Mouse (Mus musculus): Measurements from ENCODE around the gene Ppp1r12a.
A peak's percentile ranks its signal among the peaks of the same experiment; 100 is the strongest.

Ppp1r12a gene

DNA sequence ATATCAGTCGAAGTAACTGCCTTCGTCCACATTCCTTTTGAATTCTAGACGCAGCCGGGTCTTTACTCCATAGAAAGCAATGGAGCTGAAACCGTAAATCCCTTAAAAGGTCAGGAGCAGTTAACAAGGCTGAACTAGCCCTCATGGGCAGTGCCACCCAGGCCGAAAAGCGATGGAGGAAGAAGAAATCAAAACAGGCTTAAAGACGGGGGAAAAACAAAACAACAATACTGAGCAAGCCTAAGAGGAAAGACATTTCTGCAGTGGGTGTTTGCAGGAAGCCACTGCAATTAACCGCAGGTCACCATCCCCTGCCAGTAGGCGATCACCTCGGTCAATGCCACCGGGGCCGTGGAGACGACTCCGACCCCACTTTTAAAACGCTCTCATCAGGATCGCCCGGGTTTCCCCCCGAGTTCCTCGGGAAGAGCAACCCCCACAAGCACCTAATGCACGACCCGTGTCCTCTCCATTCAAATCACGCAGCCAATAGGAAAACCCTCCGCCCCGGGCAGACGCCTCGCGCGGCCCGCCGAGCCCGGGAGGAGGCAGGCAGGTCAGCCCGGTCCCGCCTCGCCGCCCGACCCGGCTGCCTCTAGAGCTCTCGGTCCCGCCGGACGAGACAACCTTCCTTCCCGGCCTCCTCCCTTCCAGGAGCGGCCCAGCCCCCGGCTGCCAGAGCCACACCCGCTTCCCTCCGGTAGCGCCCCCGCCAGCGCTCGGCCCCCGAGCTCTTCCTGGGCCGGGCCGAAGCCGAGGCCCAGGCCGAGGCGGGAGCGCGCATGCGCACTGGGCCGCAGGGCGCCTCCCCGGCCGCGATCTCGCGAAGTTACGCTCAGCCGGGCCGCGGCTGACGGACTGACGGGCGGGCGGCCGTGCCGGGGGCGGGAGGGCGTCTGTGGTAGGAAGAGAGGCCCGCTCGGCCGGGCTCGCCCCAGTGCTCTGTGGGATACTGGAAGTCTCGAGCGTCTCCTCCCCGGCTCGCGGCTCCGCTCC, at the start of gene Ppp1r12a:
Gene Ppp1r12a (plus strand): TSS at position 933 of the 996 bp plus-strand sequence.
- peak; percentile 81 for DNase-seq (ENCODE audit: low read depth, low spot score)

DNA sequence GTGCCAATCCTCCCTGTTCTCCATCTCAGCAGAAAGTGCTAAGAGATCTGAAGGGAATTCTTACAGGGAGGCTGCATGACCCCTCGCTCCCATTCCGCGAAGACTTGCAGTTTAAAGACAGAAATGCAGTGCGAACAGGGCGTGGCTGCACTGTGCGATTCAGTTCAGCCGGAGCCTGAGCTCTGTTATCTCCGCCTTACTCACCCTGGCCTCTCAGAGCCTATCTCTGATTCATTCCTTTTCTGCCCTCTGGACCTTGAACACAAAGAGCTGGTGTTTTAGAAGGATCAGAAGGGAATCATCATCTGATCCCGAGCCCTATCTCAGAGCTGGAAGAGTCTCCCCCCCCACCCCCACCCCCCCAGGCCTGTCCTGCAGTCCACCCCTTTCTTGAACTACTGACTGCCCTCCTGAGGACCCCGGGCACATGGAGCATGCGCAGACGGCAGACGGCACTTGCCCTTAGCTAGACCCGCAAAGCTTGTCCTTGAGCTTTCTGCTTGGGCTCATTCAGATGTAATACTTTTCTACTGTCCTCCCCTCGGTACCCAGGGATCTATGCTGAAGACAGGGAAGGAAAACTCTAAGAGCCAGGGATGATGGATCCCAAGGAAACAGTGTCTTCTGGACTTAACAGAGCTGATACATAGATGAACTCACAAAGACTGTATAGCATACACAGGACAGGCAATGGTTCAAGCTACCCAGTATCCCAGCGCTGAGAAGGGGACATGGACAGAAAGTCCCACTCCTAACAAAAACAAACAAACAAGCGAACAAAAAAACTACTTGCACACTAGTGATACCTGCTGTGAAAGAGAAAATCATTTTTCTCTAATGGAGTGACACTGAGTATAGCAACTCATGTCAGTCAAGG, 48.4 kb upstream of the Ppp1r12a start:
- peak; percentile 31 for DNase-seq (ENCODE audit: low read depth, low spot score)

DNA sequence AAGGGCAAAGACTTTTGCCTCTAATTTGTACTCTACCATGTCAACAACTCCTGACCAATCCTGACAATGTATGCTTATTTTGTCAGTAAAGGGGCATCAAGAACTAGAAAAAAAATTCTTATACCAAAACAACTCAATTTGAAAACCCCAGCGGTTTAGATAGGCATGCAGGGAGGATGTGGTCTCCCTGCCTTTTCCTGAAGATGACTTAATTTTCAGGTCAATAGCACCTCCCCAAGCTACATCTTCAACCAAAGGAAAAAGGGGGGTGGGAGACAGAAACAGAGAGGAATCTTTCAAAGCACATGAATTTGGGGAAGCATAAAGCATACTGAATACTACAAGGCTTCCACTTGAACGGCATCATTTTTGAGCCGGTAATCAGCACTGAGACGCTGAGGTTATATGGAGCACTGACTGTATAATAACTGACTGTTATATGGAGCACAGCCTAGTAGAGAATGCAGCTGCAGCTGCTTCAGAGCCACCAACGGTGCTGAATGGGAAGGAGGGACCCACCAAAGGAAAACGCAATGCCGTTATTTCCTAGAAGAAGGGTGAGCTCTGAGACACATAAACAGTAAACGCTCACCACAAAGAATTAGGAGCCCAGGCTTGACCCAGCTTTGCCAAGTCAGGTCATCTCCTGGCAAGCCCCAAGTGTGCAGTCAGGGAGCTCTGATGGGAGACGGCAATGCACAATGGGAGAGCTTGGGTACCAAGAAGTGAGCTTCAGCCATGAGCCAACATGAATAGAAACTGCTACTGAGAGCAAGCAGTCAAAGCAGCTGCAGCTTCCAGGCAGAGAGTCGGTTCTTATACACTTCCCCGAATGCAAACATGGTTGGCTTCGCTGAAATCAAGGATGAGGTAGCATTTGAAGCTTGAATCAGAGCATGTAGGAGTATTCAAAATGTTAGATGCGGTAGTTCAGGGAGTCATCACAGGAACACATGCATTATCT, 43.5 kb upstream of the Ppp1r12a start:
- DNase-seq (ENCODE audit: low read depth, low spot score): no peak

DNA sequence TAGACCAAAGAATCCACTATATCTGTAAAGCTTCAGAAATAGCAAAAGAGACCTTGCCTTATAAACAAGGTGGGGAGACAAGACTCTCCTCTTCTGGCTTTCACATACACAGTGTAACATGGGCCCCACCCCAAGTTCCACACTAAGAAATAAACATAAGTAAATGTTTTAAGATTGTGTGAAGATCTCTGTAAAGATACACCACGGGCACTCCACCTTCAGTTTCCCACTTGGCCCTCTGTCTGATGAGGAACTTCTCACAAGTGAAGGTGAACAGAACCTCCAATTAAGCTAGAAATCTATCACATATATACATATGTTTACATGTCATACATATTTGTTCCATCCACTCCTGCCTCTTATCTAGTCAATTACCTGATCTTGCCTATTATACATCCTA, 42.6 kb upstream of the Ppp1r12a start:
- no peak for DNase-seq (ENCODE audit: low read depth, low spot score)

DNA sequence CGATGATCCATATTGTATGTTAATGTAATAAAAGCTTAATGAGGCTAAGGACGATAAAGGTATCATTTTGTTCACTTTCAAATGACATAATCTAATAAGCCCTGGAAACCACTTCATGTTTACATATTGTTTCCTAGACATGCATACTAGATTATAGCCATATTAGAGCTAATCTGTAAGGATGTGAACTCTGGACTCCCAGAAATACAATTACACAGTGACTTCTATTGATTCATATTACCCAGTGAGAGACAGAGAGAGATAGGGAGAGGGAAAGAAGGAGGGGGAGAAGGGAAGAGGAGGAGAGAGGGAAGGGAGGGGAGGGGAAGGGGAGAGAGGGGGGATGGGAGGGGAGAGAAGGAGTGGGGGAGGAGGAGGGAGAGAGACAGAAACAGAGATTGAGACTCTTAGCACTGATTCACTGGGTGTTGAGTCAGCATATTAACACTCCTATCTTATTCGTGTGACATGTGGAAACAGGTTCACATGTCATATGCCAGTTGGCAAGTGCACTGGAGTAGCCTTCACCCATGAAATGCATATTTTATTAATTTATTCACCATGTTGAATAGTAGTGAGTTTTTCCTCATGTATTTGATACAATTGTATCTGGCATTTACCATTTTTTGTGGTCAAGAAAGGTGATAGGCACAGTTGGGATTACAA, 36.9 kb upstream of the Ppp1r12a start:
- DNase-seq (ENCODE audit: low read depth, low spot score): no peak

DNA sequence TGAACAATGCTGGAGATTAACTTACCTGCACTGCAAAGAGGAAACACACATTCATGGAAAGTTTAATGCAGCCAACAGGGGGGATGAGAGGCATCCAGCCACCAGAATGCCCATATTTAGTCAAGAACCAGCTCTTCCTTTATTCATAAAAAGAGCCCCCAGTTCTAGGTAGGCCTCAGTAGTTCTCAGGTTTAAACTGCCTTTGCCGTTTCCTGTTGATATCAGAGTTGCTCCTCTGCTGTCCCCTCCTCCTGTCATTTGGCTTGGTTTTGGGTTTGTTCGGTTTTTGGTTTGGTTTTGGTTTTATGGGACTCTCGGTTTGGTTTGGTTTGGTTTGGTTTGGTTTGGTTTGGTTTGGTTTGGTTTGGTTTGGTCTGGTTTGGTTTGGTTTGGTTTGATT, 32.8 kb upstream of the Ppp1r12a start:
- DNase-seq (ENCODE audit: low read depth, low spot score): no peak

DNA sequence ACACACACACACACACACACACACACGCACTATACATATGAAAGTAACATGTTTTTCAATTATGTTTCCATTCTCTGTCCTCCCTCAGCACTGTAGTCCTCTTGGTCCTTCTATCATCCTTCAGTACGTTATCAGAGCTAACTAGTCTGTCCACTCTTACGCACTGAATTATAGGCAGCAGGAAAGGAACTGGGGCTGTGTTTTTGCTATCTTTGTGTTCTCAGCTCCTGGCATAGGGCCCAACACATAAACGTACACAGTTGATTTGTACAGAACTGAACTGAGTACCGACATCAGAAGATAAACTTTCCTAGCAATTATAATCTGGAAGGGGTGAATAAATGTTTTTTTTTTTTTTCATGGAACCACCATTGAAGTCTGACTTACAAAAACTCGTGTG, 30.1 kb upstream of the Ppp1r12a start:
- DNase-seq (ENCODE audit: low read depth, low spot score): no peak

DNA sequence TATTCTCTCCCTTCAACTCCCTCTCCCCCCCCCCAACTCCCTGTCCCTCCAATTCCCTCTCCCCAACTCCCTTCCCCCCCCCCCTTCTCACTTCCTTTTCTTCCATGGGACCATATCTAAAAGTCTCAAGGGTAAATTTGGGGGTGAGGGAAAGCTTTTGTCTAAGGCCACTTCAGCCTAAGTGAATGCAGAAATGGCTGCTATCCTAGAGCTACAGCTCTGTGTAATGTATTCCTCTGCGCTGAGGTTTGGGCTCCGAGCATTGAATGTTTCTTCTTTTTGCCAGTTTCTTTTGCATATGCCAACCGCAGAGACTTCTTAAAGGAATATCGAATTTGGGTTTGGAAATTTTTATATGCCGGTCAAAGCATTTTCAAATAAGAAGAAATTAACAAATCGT, 28.7 kb upstream of the Ppp1r12a start:
- DNase-seq (ENCODE audit: low read depth, low spot score): no peak

DNA sequence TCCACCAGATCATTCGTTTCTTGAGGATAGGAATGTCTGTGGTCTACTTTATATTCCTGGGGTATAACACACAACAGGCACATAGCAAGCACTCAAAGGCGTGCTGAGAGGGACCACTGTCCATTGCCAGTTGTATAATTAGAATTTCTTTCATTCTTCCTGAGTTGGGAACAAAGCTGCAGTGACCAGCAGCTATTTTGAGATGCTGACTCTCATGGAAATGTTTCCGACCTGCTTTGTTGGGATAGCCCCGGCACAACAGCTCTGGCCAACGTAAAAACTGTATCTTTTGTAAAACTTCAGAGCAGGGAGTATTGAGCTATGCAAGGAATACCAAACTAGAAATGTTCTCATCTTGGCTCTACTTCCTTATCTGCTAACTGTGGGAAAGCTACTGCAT, 28.2 kb upstream of the Ppp1r12a start:
- DNase-seq (ENCODE audit: low read depth, low spot score): no peak

DNA sequence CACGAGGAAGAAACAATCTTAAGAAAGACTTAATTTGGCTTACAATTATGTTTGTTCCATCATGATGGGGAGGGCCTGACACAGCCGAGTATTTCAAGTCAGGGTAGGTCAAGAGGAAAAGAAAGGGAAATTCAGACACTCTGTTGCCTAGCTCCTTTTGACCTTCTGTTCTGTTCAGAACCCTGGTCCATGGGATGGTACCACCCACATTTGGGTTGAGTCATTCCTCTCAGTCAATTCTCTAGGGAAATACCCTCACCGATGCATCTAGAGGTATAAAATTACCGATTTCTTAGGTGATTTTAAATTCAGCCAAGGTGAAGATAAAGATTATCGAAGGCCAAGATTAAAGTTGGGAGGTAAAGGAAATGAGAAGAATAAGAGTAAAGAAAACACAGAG, 23.6 kb upstream of the Ppp1r12a start:
- DNase-seq (ENCODE audit: low read depth, low spot score): no peak

DNA sequence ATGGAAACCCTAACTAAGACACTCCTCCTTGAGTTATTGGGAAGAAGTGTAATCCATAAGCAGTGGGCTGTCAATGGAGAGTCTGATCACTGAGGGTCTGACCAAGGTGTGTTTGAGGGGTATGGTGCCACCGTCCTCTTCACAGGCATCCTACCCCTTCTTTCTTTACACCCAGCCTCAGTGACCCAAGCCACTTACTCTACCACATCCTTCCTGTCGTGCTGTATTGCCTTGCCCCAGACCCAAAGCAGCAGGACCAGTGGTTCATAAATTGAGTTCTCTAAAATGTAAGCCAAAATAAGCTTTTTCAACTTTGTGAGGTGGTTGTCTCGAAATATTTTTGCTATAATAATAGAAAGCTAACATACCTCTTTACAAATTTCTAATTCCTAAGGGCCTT, 22.2 kb upstream of the Ppp1r12a start:
- no peak for DNase-seq (ENCODE audit: low read depth, low spot score)

DNA sequence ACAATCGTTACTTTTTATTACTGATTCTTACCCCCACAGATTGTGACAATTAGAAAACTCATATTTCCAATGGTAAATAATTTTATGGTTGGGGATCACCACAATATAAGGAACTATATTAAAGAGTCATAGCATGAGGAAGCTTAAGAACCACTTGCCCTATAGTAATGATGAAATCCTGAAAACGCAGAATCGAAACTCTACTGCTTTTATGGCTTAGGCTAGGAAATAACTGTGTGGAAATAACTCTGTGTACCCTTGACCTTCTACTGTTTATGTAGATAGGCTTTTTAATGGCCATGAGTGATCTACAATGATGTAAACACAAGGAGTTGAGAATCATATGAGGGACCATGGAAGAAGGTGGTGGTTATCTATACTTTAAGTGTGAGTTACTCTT, 21.3 kb upstream of the Ppp1r12a start:
- no peak for DNase-seq (ENCODE audit: low read depth, low spot score)

DNA sequence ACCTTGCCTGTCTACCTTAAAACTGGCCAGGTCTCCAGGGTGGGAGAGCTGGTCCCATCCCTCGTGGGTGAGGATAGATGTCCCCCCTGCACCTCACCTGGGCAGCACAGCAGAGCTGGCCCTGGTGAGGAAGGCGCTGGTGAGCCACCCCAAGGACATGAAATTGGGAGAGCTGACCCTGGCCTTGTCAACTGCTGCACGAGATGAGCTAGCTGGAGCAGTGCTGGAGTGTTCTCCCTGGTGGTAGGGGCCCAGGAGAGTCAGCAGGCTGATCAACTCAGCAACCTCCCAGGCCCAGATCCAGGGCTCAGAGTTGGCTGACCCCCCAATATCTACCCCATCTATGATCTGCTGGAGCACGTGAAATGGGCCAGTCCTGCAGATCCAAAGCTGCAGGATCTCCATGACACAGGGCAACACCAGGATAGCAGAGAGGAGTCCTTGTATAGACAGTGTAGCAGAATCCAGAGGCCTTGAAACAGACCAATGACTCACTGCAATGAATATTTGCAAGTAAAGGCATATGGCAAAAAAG, 17.9 kb upstream of the Ppp1r12a start:
- DNase-seq (ENCODE audit: low read depth, low spot score): no peak

DNA sequence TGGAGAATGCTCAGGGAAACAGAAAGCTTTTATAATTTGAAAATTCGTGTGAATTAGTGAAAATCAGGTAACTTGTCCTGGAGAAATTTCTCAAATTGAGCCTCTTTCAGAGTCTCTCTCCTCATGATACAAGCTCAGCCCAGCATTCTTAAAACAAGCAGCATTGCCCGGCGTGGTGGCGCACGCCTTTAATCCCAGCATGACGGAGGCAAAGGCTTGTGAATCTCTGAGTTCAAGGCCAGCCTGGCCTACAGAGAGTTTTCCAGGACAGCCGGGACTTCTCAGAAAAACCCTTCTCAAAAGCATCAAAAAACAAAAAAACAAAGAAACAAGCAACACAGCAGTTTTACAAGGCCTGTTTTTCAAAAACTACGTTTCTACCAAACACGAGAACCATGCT, 16.3 kb upstream of the Ppp1r12a start:
- DNase-seq (ENCODE audit: low read depth, low spot score): no peak

DNA sequence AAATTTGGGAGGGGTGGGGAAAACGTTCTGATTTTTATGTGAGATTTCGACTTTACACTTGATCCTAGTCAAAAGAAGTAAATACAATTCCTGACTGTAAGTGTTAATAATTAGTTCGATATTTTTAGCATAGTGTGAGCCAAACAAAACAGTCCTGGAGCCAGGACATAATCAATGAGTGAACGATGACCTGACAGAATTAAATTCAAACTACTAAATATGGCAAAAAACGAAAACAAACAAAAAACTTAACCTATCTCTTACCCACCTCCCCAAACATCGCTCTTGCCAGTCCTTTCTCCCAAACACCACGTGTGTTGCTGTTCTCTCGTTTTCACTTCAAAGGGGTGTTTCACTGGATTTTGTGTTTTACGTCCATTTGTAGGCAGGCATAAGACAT, 15.0 kb upstream of the Ppp1r12a start:
- DNase-seq (ENCODE audit: low read depth, low spot score): no peak

DNA sequence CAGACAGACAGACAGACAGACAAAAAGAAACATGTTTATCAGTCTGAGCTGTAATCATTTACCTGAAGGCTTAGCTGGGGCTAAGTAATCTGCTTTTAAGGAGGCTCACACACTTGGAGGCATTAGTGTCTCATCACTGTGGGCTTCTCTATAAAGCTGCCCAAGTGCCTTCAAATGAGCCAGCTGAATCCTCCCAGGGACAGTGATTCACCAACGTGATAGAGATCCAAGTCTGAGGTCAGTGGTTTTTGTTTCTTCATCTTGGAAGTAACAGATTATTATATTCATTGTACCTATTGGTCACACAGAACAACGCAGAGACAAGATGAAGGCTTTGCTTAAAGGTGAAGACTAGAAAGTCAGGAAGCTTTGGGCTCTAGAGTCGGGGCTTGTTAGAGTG, 8.7 kb upstream of the Ppp1r12a start:
- no peak for DNase-seq (ENCODE audit: low read depth, low spot score)

DNA sequence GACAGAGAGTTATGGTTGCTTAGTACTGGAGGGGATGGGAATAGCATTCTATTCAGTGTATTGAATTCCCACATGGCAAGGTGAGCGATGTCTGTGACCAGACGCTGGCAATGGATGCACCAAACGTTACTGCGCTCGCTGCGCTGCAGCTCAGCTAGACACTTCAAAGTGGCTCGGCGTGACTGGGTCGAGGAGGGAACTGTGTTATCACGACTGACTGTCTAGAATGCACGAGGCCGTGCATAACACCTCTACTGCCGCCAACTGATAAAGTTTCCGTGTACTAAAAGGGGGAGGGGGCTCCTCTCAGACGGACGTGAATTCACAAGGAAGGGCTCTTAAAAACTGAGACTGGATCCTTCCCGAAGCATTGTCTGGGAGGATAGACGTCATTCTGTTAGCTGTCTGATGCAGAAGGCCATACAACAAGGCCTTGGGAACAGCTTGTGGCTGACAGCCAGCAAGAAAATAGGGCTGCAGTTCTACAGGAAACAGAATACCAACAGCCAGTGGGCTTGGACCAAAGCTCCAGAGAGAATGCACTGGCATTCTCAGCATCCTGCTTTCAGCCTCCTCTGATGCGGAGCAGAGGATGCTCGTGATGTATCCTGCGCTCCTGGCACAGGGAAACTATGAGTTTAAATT, 6.8 kb upstream of the Ppp1r12a start:
- DNase-seq (ENCODE audit: low read depth, low spot score): no peak

DNA sequence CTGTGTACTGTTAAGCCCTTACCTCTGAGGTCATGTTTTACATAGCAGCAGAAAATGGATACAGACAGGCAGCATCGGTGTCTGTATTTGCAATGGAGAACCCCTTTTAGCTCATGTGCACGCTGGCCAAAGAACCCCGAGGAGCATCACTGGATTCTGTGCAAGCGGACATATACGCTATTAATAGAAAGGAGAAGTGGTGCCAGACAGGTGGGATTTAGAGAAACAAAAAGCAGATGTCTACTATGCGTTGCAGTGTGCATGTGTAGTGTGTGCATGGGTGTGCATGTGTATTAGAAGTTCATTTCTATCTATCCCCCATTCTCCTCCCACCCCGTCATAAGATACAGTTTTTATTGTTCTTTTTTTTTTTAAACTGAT, 6.3 kb upstream of the Ppp1r12a start:
- no peak for DNase-seq (ENCODE audit: low read depth, low spot score)

DNA sequence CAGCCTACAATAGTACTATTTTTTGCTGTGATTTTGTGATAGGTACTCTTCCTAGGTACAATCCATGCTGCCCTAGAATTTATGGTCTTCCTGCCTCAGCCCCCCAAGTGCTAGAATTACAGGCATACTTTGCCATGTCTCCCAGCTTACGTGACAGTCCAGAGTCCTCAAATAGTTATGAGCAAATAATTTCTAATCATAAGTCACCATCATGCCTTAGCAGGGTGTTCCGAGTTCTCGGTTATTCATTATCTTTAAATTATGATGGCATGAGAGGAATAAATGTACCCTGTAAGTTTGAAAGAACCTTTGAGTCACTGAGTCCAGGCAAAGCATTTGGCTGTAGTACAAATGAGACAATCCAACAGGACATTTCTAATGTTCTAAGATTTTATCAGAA, 5.9 kb upstream of the Ppp1r12a start:
- no peak for DNase-seq (ENCODE audit: low read depth, low spot score)

DNA sequence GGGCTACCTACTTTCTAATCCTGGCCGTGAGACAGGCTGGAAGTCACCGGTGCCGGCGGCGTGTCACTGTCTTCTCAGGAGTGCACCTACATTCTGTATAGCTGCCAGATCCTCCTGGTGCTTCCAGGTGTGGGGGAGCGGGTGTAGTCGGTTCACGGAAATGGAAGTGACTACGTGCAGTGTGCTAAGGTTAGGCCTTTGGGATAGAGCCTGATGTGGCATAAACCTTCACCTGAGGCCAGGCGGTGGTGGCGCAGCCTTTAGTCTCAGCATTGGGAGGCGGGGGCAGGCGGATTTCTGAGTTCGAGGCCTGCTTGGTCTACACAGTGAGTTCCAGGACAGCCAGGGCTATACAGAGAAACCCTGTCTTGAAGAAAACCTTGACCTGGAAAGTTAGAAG, 3.0 kb upstream of the Ppp1r12a start:
- no peak for DNase-seq (ENCODE audit: low read depth, low spot score)

All from WW6 (cell line).